Mouse (Mus musculus): ENCODE measurements around the gene Pdss2.

DNA sequence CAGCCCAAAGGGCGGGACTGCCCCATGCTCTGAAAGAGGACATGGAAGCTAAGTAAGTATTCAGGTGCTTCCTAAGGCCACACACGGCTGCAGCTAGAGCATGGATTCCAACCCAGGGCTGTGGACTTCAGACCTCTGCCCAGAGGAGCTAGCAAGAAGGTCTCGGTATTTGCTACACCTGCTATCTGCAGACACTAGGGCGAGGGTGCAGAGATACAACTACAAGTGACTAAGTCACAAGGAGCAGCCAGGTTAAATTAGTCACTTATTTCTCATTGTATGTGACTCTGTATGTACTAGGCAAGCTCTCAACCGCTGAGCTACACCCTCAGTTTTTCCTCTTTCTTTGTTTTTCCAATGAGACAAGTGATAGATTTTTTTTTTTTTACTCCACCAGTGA is 241.5 kb downstream of the Pdss2 start:
- TF ChIP-seq CTCF (conservative IDR thresholded peaks at IDR 0.05; ENCODE audit: low read length): no peak
- TF ChIP-seq POU5F1 (IDR thresholded peaks at IDR 0.05; ENCODE audit: borderline replicate concordance, low read length): no peak
- no peak for TF ChIP-seq NANOG (IDR thresholded peaks at IDR 0.05; ENCODE audit: borderline replicate concordance, low read length)

All from E14TG2a.4 (cell line).